Mouse (Mus musculus): Measurements from ENCODE around the gene Gm5767.

Gene Gm5767

GRCm38 (mm10) chr16:8676800-8677199, 3.8 kb upstream of the Gm5767 start:
- no peak for TF ChIP-seq GATA4 (IDR thresholded peaks at IDR 0.05; ENCODE audit: insufficient replicate concordance, low read length)

GRCm38 (mm10) chr16:8678035-8678434, 2.5 kb upstream of the Gm5767 start:
- TF ChIP-seq GATA4 (IDR thresholded peaks at IDR 0.05; ENCODE audit: insufficient replicate concordance, low read length), result peak; percentile 65; the same call in 1 of the 2 replicates

- no peak for TF ChIP-seq GATA4 (IDR thresholded peaks at IDR 0.05; ENCODE audit: insufficient replicate concordance, low read length)
Measured at GRCm38 (mm10) chr16:8678676-8679075, 1.9 kb upstream of the Gm5767 start.

- no peak for TF ChIP-seq GATA4 (IDR thresholded peaks at IDR 0.05; ENCODE audit: insufficient replicate concordance, low read length)
Measured at GRCm38 (mm10) chr16:8679780-8680179, 790 bp upstream of the Gm5767 start.

GRCm38 (mm10) chr16:8685087-8685486, 4.5 kb downstream of the Gm5767 start:
- TF ChIP-seq GATA4 (IDR thresholded peaks at IDR 0.05; ENCODE audit: insufficient replicate concordance, low read length), result no peak

- TF ChIP-seq GATA4 (IDR thresholded peaks at IDR 0.05; ENCODE audit: insufficient replicate concordance, low read length), result no peak
Measured at GRCm38 (mm10) chr16:8686121-8686870, 5.7 kb downstream of the Gm5767 start.

GRCm38 (mm10) chr16:8686871-8687535, 6.4 kb downstream of the Gm5767 start:
- TF ChIP-seq GATA4 (IDR thresholded peaks at IDR 0.05; ENCODE audit: insufficient replicate concordance, low read length), result no peak

- TF ChIP-seq GATA4 (IDR thresholded peaks at IDR 0.05; ENCODE audit: insufficient replicate concordance, low read length), result no peak
Measured at GRCm38 (mm10) chr16:8687559-8688112, 7.1 kb downstream of the Gm5767 start.

- TF ChIP-seq GATA4 (IDR thresholded peaks at IDR 0.05; ENCODE audit: insufficient replicate concordance, low read length), result no peak
Measured at GRCm38 (mm10) chr16:8689979-8690656, 9.5 kb downstream of the Gm5767 start.

GRCm38 (mm10) chr16:8691206-8691605, 10.6 kb downstream of the Gm5767 start:
- no peak for TF ChIP-seq GATA4 (IDR thresholded peaks at IDR 0.05; ENCODE audit: insufficient replicate concordance, low read length)

GRCm38 (mm10) chr16:8699556-8699955, 19.0 kb downstream of the Gm5767 start:
- no peak for TF ChIP-seq GATA4 (IDR thresholded peaks at IDR 0.05; ENCODE audit: insufficient replicate concordance, low read length)

GRCm38 (mm10) chr16:8700586-8700985, 20.0 kb downstream of the Gm5767 start:
- TF ChIP-seq GATA4 (IDR thresholded peaks at IDR 0.05; ENCODE audit: insufficient replicate concordance, low read length), result no peak

- TF ChIP-seq GATA4 (IDR thresholded peaks at IDR 0.05; ENCODE audit: insufficient replicate concordance, low read length), result no peak
Measured at GRCm38 (mm10) chr16:8711998-8712397, 31.4 kb downstream of the Gm5767 start.

- no peak for TF ChIP-seq GATA4 (IDR thresholded peaks at IDR 0.05; ENCODE audit: insufficient replicate concordance, low read length)
Measured at GRCm38 (mm10) chr16:8714851-8715250, 34.3 kb downstream of the Gm5767 start.

GRCm38 (mm10) chr16:8715513-8716080, 35.0 kb downstream of the Gm5767 start:
- TF ChIP-seq GATA4 (IDR thresholded peaks at IDR 0.05; ENCODE audit: insufficient replicate concordance, low read length), result no peak

Data from liver, adult (tissue).